Mouse (Mus musculus) myocyte (in vitro differentiated cells): ENCODE results near the gene Camk2n2. TPM values are rescaled to one million over a fixed set of nuclear protein-coding genes. Genes with fewer than 3 reads are reported as not detected.

Experiments used
- H3K27me3 ChIP-seq: one replicate; pipeline ENCODE4 v1.6.1; 2011; ENCODE audit not compliant: control insufficient read depth, insufficient read depth, insufficient read length
- H3K36me3 ChIP-seq: one replicate; pipeline ENCODE4 v1.6.1; 2011; ENCODE audit not compliant: control insufficient read depth, insufficient read depth
- H3K4me2 ChIP-seq: one replicate; pipeline ENCODE4 v1.6.1; 2011; ENCODE audit warnings: low read depth, control low read depth
- H3K4me3 ChIP-seq: one replicate; pipeline ENCODE4 v1.5.1; 2011; ENCODE audit warnings: mild to moderate bottlenecking, control low read depth, moderate library complexity
- H3K79me2 ChIP-seq: one replicate; pipeline ENCODE4 v1.6.1; 2011; ENCODE audit not compliant: control insufficient read depth, insufficient read depth
- H3ac ChIP-seq: one replicate; pipeline ENCODE4 v1.6.1; 2011; ENCODE audit not compliant: control insufficient read depth, insufficient read length
- CEBPB ChIP-seq: IDR thresholded peaks from 2 replicates; pipeline ENCODE4 v1.6.1; 2011; ENCODE audit warnings: mild to moderate bottlenecking, moderate library complexity; ENCODE audit not compliant: poor library complexity, insufficient read depth, severe bottlenecking
- E2F4 ChIP-seq: IDR thresholded peaks from one replicate; pipeline ENCODE4 v1.6.1; 2011; ENCODE audit warnings: mild to moderate bottlenecking, control low read depth, moderate library complexity; ENCODE audit not compliant: insufficient read depth
- MAX ChIP-seq: IDR thresholded peaks from one replicate; pipeline ENCODE4 v1.6.1; 2011; ENCODE audit warnings: low read depth, mild to moderate bottlenecking, control low read depth
- MYOD1 ChIP-seq, 3 experiments: IDR thresholded peaks; one replicate each; pipeline ENCODE4 v1.6.1; 2011; ENCODE audit warnings: control low read depth in 2 of 3, low read depth in 2 of 3, mild to moderate bottlenecking in 2 of 3, moderate library complexity in 1 of 3; ENCODE audit not compliant: insufficient read length in 2 of 3, control insufficient read depth in 1 of 3
- MYOG ChIP-seq, 3 experiments: IDR thresholded peaks; one replicate each; pipeline ENCODE4 v1.6.1; 2011; ENCODE audit warnings: control low read depth in 2 of 3, low read depth in 2 of 3, mild to moderate bottlenecking in 2 of 3; ENCODE audit not compliant: insufficient read length in 2 of 3, control insufficient read depth in 1 of 3, insufficient read depth in 1 of 3
- POLR2A ChIP-seq: IDR thresholded peaks from one replicate; pipeline ENCODE4 v1.6.1; 2011; ENCODE audit warnings: low read depth, mild to moderate bottlenecking, control low read depth, moderate library complexity; ENCODE audit not compliant: insufficient read length
- POLR2AphosphoS2 ChIP-seq: IDR thresholded peaks from one replicate; pipeline ENCODE4 v1.6.1; 2011; ENCODE audit warnings: low read depth, control low read depth; ENCODE audit not compliant: insufficient read length
- REST ChIP-seq: IDR thresholded peaks from one replicate; pipeline ENCODE4 v1.6.1; 2011; ENCODE audit warnings: mild to moderate bottlenecking, control low read depth, moderate library complexity; ENCODE audit not compliant: insufficient read depth, insufficient read length
- SRF ChIP-seq: IDR thresholded peaks from one replicate; pipeline ENCODE4 v1.6.1; 2011; ENCODE audit warnings: low read depth; ENCODE audit not compliant: control insufficient read depth, insufficient read length
- TCF12 ChIP-seq: IDR thresholded peaks from one replicate; pipeline ENCODE4 v1.6.1; 2011; ENCODE audit warnings: mild to moderate bottlenecking, control low read depth; ENCODE audit not compliant: poor library complexity, insufficient read depth, severe bottlenecking
- TCF3 ChIP-seq: IDR thresholded peaks from one replicate; pipeline ENCODE4 v1.6.1; 2011; ENCODE audit warnings: low read depth, control low read depth; ENCODE audit not compliant: insufficient read length
- USF1 ChIP-seq: IDR thresholded peaks from one replicate; pipeline ENCODE4 v1.6.1; 2011; ENCODE audit warnings: low read depth, mild to moderate bottlenecking, control low read depth, moderate library complexity
- polyA plus RNA-seq: library from polyadenylated mRNA; unstranded; fragments of >200 nt; fragmentation: generic; extraction: Trizol; gene quantifications from one replicate; pipeline ENCODE4 v1.2.1, GENCODE M21; 2012; ENCODE audit warnings: missing spikeins

Camk2n2 gene
- polyA plus RNA-seq, 1 experiment: 9.4 TPM

- Histone ChIP-seq H3K4me2 (peak within 1 kb of the TSS; percentile 92), H3K79me2 (peaks cover 25% of the 10 kb centered on the region), H3K27me3 (no peaks in the 10 kb centered on the region), H3ac (peak within 1 kb of the TSS; percentile 22), H3K4me3 (peak within 1 kb of the TSS; percentile 98), H3K36me3 (peaks cover 12% of the 10 kb centered on the region)
- no peak for TF ChIP-seq MAX
- TF ChIP-seq TCF3: no peak
- no peak for TF ChIP-seq USF1
- TF ChIP-seq CEBPB: no peak
- TF ChIP-seq E2F4: no peak
- TF ChIP-seq POLR2AphosphoS2: peak; percentile 93
- peak in 2 of 3 experiments; percentile 24 to 66 for TF ChIP-seq MYOG (IDR thresholded peaks at IDR 0.05; ENCODE audit: control insufficient read depth in 1 of 3, insufficient read depth in 1 of 3, insufficient read length in 2 of 3, low read depth in 2 of 3)
- TF ChIP-seq MYOD1 (IDR thresholded peaks at IDR 0.05; ENCODE audit: control insufficient read depth in 1 of 3, insufficient read length in 2 of 3, low read depth in 2 of 3): peak in 2 of 3 experiments; percentile 5 to 63
- TF ChIP-seq REST: peak; percentile 28
- TF ChIP-seq SRF: no peak
- TF ChIP-seq POLR2A: peak; percentile 98
- no peak for TF ChIP-seq TCF12
These were observed 30.2 kb upstream of the Camk2n2 start, which contains the start of gene Psmd2 for GRCm38 (mm10) chr16:20651076-20651946. TSS of gene Psmd2 (plus strand) at chr16:20651652.

- Histone ChIP-seq H3K27me3 (no peaks in the 10 kb centered on the region), H3K4me3 (no peak overlapping the region), H3K36me3 (no peaks in the 10 kb centered on the region), H3K79me2 (no peaks in the 10 kb centered on the region), H3ac (no peak overlapping the region), H3K4me2 (no peak overlapping the region)
- TF ChIP-seq CEBPB (no peak), TCF12 (no peak), MAX (no peak), SRF (no peak), POLR2A (no peak), E2F4 (no peak), MYOD1 (IDR thresholded peaks at IDR 0.05; ENCODE audit: control insufficient read depth in 1 of 3, insufficient read length in 2 of 3, low read depth in 2 of 3) (no peak), TCF3 (no peak), USF1 (no peak)
These were observed 22.8 kb upstream of the Camk2n2 start for GRCm38 (mm10) chr16:20643911-20644310.

GRCm38 (mm10) chr16:20642161-20642560 is 21.1 kb upstream of the Camk2n2 start:
- Histone ChIP-seq H3K4me2 (no peak overlapping the region), H3K4me3 (no peak overlapping the region), H3K36me3 (no peaks in the 10 kb centered on the region), H3K79me2 (no peaks in the 10 kb centered on the region), H3ac (no peak overlapping the region), H3K27me3 (no peaks in the 10 kb centered on the region)
- no peak for TF ChIP-seq REST
- no peak for TF ChIP-seq MAX
- no peak for TF ChIP-seq SRF

DNA sequence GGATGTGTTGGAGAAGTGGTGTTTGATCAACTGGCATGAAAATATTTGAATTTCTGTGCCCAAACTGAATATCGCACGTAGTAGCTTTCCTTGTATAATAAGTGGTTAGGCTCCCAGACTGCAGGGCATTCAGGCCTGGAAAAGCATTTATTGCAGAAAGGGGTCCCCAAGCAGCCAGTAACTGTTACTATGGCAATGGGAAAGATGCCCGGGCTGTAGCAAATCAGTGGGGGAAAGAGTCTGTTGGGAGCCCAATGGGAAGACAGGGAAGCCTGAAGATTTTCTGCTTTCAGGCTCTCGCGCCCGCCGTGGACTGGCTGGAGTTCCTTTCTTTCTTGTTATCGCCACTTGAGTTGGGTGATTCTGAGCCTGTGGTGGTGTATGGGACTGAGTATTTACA is 17.3 kb upstream of the Camk2n2 start:
- Histone ChIP-seq H3ac (no peak overlapping the region), H3K27me3 (no peaks in the 10 kb centered on the region)

DNA sequence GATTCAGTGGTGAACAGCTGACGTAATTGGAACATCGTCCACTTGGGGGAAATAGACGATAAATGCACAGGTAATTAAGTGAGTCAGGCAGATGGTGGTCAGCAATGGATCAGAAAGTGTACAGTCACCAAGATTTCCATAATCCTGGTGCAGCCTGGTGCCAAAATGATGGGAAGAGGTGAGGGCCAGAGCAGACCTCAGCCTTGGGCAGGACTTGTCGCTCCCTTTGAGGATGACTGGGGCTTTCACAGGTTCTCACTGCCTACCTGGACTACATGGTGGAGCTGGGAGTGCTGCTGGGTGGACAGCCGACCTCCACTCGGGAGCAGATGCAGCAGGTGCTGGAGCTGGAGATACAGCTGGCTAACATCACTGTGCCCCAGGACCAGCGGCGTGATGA is 16.3 kb upstream of the Camk2n2 start:
- H3ac ChIP-seq: no peak overlapping the region
- H3K36me3 ChIP-seq: no peaks in the 10 kb centered on the region
- H3K4me3 ChIP-seq: no peak overlapping the region
- TF ChIP-seq TCF12 (no peak), REST (no peak), SRF (no peak), MAX (no peak), CEBPB (no peak), E2F4 (no peak), POLR2A (no peak), POLR2AphosphoS2 (no peak), MYOG (IDR thresholded peaks at IDR 0.05; ENCODE audit: control insufficient read depth in 1 of 3, insufficient read depth in 1 of 3, insufficient read length in 2 of 3, low read depth in 2 of 3) (no peak), MYOD1 (IDR thresholded peaks at IDR 0.05; ENCODE audit: control insufficient read depth in 1 of 3, insufficient read length in 2 of 3, low read depth in 2 of 3) (no peak), USF1 (no peak), TCF3 (no peak)
- no peaks in the 10 kb centered on the region for H3K27me3 ChIP-seq
- H3K79me2 ChIP-seq: no peaks in the 10 kb centered on the region
- H3K4me2 ChIP-seq: no peak overlapping the region

More for the DNA sequence above, 17.3 kb upstream of the Camk2n2 start:
- TF ChIP-seq MAX (no peak), E2F4 (no peak), USF1 (no peak), CEBPB (no peak), REST (no peak), MYOD1 (IDR thresholded peaks at IDR 0.05; ENCODE audit: control insufficient read depth in 1 of 3, insufficient read length in 2 of 3, low read depth in 2 of 3) (no peak), POLR2A (no peak), TCF12 (no peak), SRF (no peak), MYOG (IDR thresholded peaks at IDR 0.05; ENCODE audit: control insufficient read depth in 1 of 3, insufficient read depth in 1 of 3, insufficient read length in 2 of 3, low read depth in 2 of 3) (no peak), TCF3 (no peak), POLR2AphosphoS2 (no peak)
- no peak overlapping the region for H3K4me2 ChIP-seq
- no peaks in the 10 kb centered on the region for H3K36me3 ChIP-seq
- H3K79me2 ChIP-seq: no peaks in the 10 kb centered on the region
- H3K4me3 ChIP-seq: no peak overlapping the region
